Mouse (Mus musculus) ES-Bruce4 (cell line): ENCODE results near the gene Msi2. TPM values are rescaled to one million over a fixed set of nuclear protein-coding genes. Genes with fewer than 3 reads are reported as not detected.

Experiments
- H3K27ac ChIP-seq: 2 replicates; pipeline ENCODE4 v1.5.1; 2012; ENCODE audit warnings: low read length, inconsistent platforms; ENCODE audit not compliant: insufficient read depth
- H3K27me3 ChIP-seq: 2 replicates; pipeline ENCODE4 v1.6.1; 2012; ENCODE audit warnings: mild to moderate bottlenecking, low read length, inconsistent platforms; ENCODE audit not compliant: control insufficient read depth, poor library complexity, insufficient read depth, severe bottlenecking
- H3K36me3 ChIP-seq: 2 replicates; pipeline ENCODE4 v1.6.1; 2012; ENCODE audit warnings: inconsistent platforms, mild to moderate bottlenecking, low read length, moderate library complexity; ENCODE audit not compliant: control insufficient read depth, poor library complexity, insufficient read depth, severe bottlenecking
- H3K4me1 ChIP-seq: one replicate; pipeline ENCODE4 v1.8.1; 2011; ENCODE audit warnings: low read length; ENCODE audit not compliant: control insufficient read depth, insufficient read depth
- H3K4me3 ChIP-seq: 2 replicates; pipeline ENCODE4 v1.5.1; 2011; ENCODE audit warnings: low read depth, mild to moderate bottlenecking, low read length
- H3K9ac ChIP-seq: 2 replicates; pipeline ENCODE4 v1.6.1; 2012; ENCODE audit warnings: low read depth, mild to moderate bottlenecking, inconsistent platforms; ENCODE audit not compliant: poor library complexity, severe bottlenecking
- H3K9me3 ChIP-seq: replicated peaks from 2 replicates; pipeline ENCODE4 v1.6.1; 2012; ENCODE audit warnings: mild to moderate bottlenecking, low read length, inconsistent platforms; ENCODE audit not compliant: control insufficient read depth, poor library complexity, insufficient read depth, severe bottlenecking
- CTCF ChIP-seq: IDR thresholded peaks from one replicate; pipeline ENCODE4 v1.8.1; 2011; ENCODE audit warnings: low read depth, low read length
- EP300 ChIP-seq: IDR thresholded peaks from 2 replicates; pipeline ENCODE4 v1.6.1; 2011; ENCODE audit warnings: low read depth, low read length; ENCODE audit not compliant: insufficient read depth
- POLR2A ChIP-seq: IDR thresholded peaks from one replicate; pipeline ENCODE4 v1.8.1; 2011; ENCODE audit warnings: low read length; ENCODE audit not compliant: insufficient read depth
- polyA plus RNA-seq: library from polyadenylated mRNA; stranded (reverse); fragments of >200 nt; gene quantifications from 2 replicates; pipeline ENCODE4 v1.2.4, GENCODE M21; 2011; ENCODE audit warnings: low read depth; ENCODE audit not compliant: missing spikeins, insufficient read depth, insufficient read length

Msi2 gene
- polyA plus RNA-seq, 1 experiment, result 110 TPM

GRCm38 (mm10) chr11:88716061-88716994 is 2.0 kb downstream of the Msi2 start:
- H3K4me1 ChIP-seq, result peaks cover 4% of the 10 kb centered on the region

GRCm38 (mm10) chr11:88715299-88715698 is 3.0 kb downstream of the Msi2 start:
- TF ChIP-seq POLR2A (no peak), CTCF (no peak), EP300 (no peak)
- Histone ChIP-seq H3K36me3 (peaks cover 25% of the 10 kb centered on the region), H3K9ac (peak overlapping the region; percentile 64), H3K27me3 (no peaks in the 10 kb centered on the region), H3K4me3 (no peak overlapping the region), H3K27ac (peak overlapping the region; percentile 89), H3K9me3 (no peaks in the 10 kb centered on the region), H3K4me1 (peaks cover 1% of the 10 kb centered on the region)

More at GRCm38 (mm10) chr11:88716061-88716994, 2.0 kb downstream of the Msi2 start:
- Histone ChIP-seq H3K4me3 (peak overlapping the region; percentile 49), H3K36me3 (peaks cover 16% of the 10 kb centered on the region), H3K9me3 (no peaks in the 10 kb centered on the region), H3K27me3 (no peaks in the 10 kb centered on the region), H3K27ac (peak overlapping the region; percentile 57), H3K9ac (peak overlapping the region; percentile 100)
- TF ChIP-seq EP300 (peak; percentile 50; the same call in 1 of the 2 replicates), POLR2A (no peak)

DNA sequence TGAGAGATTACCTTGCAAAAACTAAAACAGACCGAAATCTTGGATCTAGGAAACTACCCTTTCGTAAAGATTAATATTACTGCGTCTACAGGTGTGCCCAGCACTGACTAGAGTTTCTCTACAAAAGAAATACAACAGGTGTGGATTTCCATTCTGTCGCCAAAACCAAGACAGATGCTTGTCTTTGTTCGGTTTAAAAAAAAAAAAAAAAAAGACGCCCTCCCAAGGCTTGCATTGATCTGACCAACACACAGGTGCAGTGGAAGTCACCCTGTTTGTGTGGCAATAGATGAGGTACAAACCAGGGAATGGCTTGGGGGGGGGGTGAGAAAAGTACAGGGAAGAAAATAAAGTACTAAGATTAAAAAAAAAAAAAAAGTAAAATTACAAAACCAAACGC is 4.2 kb downstream of the Msi2 start:
- peaks cover 1% of the 10 kb centered on the region for H3K4me1 ChIP-seq
- no peaks in the 10 kb centered on the region for H3K9me3 ChIP-seq
- H3K27me3 ChIP-seq, result no peaks in the 10 kb centered on the region
- H3K9ac ChIP-seq, result 0 out of 2 replicates have a peak overlapping the region, but pooled peaks have one; percentile 64
- no peak for TF ChIP-seq CTCF
- no peak for TF ChIP-seq POLR2A
- no peak for TF ChIP-seq EP300
- H3K27ac ChIP-seq, result peak overlapping the region; percentile 12; the same call in 1 of the 2 replicates
- H3K36me3 ChIP-seq, result peaks cover 28% of the 10 kb centered on the region
- H3K4me3 ChIP-seq, result no peak overlapping the region

DNA sequence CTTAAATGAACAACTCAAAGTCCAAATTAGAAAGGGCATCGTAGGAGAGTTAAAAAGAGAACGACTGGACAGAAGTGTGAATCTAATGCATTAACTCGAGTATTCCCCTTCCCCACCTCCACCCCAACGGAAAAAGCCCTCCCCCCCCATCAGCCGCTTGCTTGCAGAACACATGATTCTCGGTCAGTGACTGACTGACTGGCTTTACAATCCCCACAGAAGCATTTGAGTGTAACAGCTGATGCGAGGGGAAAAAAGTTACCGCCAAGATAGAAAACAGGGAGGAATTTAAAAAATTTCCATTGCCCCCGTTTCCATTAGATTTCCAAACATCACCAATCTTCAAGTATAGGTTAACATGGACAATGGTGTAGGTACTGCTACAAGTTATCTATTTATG is 4.8 kb downstream of the Msi2 start:
- H3K9me3 ChIP-seq, result no peaks in the 10 kb centered on the region
- no peak overlapping the region for H3K4me3 ChIP-seq
- no peaks in the 10 kb centered on the region for H3K27me3 ChIP-seq
- no peak for TF ChIP-seq CTCF
- no peak for TF ChIP-seq POLR2A
- TF ChIP-seq EP300, result no peak
- H3K4me1 ChIP-seq, result peaks cover 3% of the 10 kb centered on the region
- peak overlapping the region; percentile 28; the same call in 1 of the 2 replicates for H3K9ac ChIP-seq
- peaks cover 33% of the 10 kb centered on the region for H3K36me3 ChIP-seq
- no peak overlapping the region for H3K27ac ChIP-seq

- Histone ChIP-seq H3K27ac (no peak overlapping the region), H3K36me3 (peaks cover 48% of the 10 kb centered on the region), H3K4me3 (no peak overlapping the region), H3K9ac (no peak overlapping the region), H3K27me3 (no peaks in the 10 kb centered on the region), H3K4me1 (peaks cover 5% of the 10 kb centered on the region), H3K9me3 (no peaks in the 10 kb centered on the region)
- TF ChIP-seq POLR2A (no peak), EP300 (no peak), CTCF (no peak)
Measured at GRCm38 (mm10) chr11:88709876-88710614, 8.3 kb downstream of the Msi2 start.
